Mouse (Mus musculus): ENCODE measurements at regions not wholly inside any gene's neighbourhood (a gene's known extent, or its start where the extent isn't known, plus 50 kb on each side); places are given as distances from the start of the nearest gene placed in this dataset.

DNA sequence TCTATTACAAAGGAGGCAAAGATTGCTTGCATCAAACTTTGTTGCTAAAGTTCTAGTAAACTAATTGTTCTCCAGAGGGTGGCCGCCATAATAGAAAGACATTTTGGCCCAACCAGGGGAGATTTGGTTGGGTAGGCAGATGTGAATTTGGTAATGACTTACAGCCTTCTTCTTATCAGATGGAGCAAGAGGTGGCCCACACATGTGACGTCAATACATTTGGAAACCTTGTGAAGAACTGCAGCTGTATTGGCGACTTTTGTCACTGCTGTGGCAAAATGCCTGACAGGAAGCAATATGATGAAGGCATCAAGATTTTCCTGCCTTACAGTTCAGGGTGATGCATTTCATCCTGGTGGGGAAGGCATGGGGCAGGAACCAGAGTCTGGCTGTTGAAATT, 116.5 kb upstream of the Tgfbr2 start:
- no peak overlapping the region for H3K4me2 ChIP-seq
- H3K36me3 ChIP-seq = no peaks in the 10 kb centered on the region
- ATAC-seq (ENCODE audit: low FRiP score) = no peak
- no peak overlapping the region for H3K9ac ChIP-seq (replicated peaks)
- no peaks in the 10 kb centered on the region for H3K27me3 ChIP-seq (replicated peaks)
- 92% methylated on average over 3 of the region's 3 CpGs for WGBS
- no peaks in the 10 kb centered on the region for H3K9me3 ChIP-seq (replicated peaks)
- no peaks in the 10 kb centered on the region for H3K4me1 ChIP-seq
- H3K4me3 ChIP-seq (replicated peaks) = no peak overlapping the region
- H3K27ac ChIP-seq (replicated peaks) = no peak overlapping the region

DNA sequence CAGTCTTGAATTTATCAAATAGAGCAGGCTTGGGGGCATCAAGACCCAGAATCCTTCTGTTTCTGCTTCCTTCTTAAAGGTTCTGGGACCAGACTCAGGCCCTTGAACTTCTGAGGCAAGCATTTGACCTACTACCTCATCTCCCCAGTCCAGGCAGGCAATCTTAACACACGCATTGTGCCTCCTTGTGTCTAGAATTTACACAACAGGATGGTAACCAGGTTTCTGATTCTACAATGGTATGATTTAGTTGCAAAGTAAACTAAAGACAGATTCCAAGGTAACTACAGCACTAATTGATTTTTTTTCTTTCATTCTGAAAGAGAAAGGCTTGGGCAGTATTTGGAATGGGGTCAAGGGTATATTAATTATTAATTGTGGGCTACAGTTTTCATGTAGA, 115.7 kb upstream of the Tgfbr2 start:
- Histone ChIP-seq H3K27me3 (replicated peaks) (no peaks in the 10 kb centered on the region), H3K4me3 (replicated peaks) (no peak overlapping the region), H3K27ac (replicated peaks) (no peak overlapping the region), H3K4me1 (no peaks in the 10 kb centered on the region), H3K36me3 (no peaks in the 10 kb centered on the region), H3K9me3 (replicated peaks) (no peaks in the 10 kb centered on the region), H3K4me2 (no peak overlapping the region), H3K9ac (replicated peaks) (no peak overlapping the region)
- 91% methylated on average over 1 of the region's 1 CpGs for WGBS
- ATAC-seq (ENCODE audit: low FRiP score) = no peak

DNA sequence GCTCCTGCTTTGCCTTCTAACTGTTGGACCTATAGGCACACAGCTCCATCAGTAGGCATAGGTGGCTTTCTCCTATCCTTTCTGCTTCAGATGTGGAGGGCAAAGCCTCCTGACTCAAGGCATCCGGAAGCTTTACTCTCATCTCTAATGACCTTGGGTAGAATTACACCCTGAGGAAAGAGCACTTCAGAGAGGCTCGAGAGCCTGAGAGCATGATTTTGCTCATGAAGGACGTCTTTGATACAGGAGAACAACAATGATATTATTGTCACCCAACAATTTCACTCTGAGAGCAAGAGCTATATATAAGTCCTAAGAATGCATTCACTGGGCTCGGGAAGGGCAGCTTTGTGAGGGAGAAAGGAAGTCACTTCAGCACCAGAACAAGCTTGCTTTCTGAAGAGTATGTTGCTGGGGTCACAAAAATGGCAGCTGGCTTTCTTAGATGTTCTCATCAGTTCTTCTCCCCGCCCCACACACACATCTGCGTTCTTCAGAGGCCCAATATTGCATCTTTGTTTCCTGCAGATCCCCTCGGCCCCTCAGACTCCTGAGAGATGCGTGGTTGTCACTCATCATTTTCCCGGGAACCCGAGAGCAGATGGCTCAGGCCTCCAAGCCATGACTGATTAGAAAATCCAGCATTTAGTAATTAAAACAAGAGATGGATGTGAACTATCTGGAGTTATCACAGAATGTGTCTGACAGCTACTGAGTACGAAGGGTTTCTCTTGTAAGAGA, 110.7 kb upstream of the Tgfbr2 start:
- Histone ChIP-seq H3K36me3 (no peaks in the 10 kb centered on the region), H3K4me1 (no peaks in the 10 kb centered on the region), H3K9ac (replicated peaks) (no peak overlapping the region), H3K4me3 (replicated peaks) (no peak overlapping the region), H3K27me3 (replicated peaks) (no peaks in the 10 kb centered on the region), H3K4me2 (no peak overlapping the region), H3K9me3 (replicated peaks) (no peaks in the 10 kb centered on the region), H3K27ac (replicated peaks) (no peak overlapping the region)
- WGBS = 62% methylated on average over 11 of the region's 11 CpGs
- no peak for ATAC-seq (ENCODE audit: low FRiP score)

- Histone ChIP-seq H3K4me1 (no peaks in the 10 kb centered on the region), H3K27ac (replicated peaks) (no peak overlapping the region), H3K36me3 (no peaks in the 10 kb centered on the region), H3K4me3 (replicated peaks) (no peak overlapping the region), H3K9ac (replicated peaks) (no peak overlapping the region), H3K9me3 (replicated peaks) (no peaks in the 10 kb centered on the region), H3K4me2 (no peak overlapping the region), H3K27me3 (replicated peaks) (no peaks in the 10 kb centered on the region)
- WGBS = 94% methylated on average over 1 of the region's 1 CpGs
- no peak for ATAC-seq (ENCODE audit: low FRiP score)
These were observed 108.8 kb upstream of the Tgfbr2 start for GRCm38 (mm10) chr9:116283790-116284526.

DNA sequence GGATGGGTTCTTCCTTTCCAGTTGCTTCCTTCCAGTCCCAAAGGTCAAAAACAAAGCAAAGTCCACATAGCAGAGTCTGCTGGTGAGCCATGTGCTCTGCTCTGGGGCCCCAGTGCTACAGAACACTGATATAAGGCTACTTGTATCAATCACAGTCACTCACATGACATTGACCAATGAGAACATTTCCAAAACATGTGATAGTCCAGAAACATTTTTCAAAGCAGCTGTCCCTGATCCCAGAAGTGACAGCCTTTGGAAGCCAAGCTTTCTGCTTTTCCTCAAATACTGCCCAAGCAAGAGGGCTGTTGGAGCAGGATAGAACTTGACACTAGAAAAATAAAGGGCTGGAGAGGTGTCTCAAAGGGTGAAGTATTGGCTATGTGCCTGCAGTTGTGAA, 106.5 kb upstream of the Tgfbr2 start:
- Histone ChIP-seq H3K9me3 (replicated peaks) (no peaks in the 10 kb centered on the region), H3K36me3 (no peaks in the 10 kb centered on the region), H3K27me3 (replicated peaks) (no peaks in the 10 kb centered on the region), H3K27ac (replicated peaks) (no peak overlapping the region), H3K4me2 (no peak overlapping the region), H3K4me3 (replicated peaks) (no peak overlapping the region), H3K9ac (replicated peaks) (no peak overlapping the region), H3K4me1 (no peaks in the 10 kb centered on the region)
- no peak for ATAC-seq (ENCODE audit: low FRiP score)

GRCm38 (mm10) chr9:116280146-116280545, 105.0 kb upstream of the Tgfbr2 start:
- ATAC-seq (ENCODE audit: low FRiP score) = no peak
- Histone ChIP-seq H3K4me3 (replicated peaks) (no peak overlapping the region), H3K4me1 (no peaks in the 10 kb centered on the region), H3K27me3 (replicated peaks) (no peaks in the 10 kb centered on the region), H3K9me3 (replicated peaks) (no peaks in the 10 kb centered on the region), H3K9ac (replicated peaks) (no peak overlapping the region), H3K36me3 (no peaks in the 10 kb centered on the region), H3K4me2 (no peak overlapping the region), H3K27ac (replicated peaks) (no peak overlapping the region)
- 90% methylated on average over 5 of the region's 5 CpGs for WGBS

GRCm38 (mm10) chr9:116278862-116279261, 103.7 kb upstream of the Tgfbr2 start:
- no peak for ATAC-seq (ENCODE audit: low FRiP score)
- Histone ChIP-seq H3K9ac (replicated peaks) (no peak overlapping the region), H3K4me1 (no peaks in the 10 kb centered on the region; the same call in 1 of the 2 replicates), H3K4me2 (no peak overlapping the region), H3K27ac (replicated peaks) (no peak overlapping the region), H3K27me3 (replicated peaks) (no peaks in the 10 kb centered on the region), H3K9me3 (replicated peaks) (no peaks in the 10 kb centered on the region), H3K36me3 (no peaks in the 10 kb centered on the region), H3K4me3 (replicated peaks) (no peak overlapping the region)
- 92% methylated on average over 8 of the region's 8 CpGs for WGBS

DNA sequence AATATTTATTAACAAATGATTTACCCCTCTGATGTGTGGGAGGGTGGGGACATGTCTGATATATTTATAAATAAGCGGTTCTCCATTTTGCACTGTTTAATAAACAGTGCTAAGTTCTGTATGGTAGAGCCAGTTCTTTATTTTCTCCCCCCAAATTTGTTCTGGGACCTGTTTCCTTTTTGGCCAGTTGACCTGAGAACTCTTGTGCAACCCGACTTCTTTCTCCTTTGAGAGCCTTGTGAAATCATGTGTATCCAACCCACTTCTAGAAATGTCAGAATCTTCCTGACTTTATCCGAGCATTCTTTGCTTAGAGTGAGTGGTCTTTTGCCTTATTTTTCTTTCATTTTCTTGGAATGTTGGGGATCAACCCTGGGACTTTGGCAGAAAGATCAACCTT, 102.6 kb upstream of the Tgfbr2 start:
- Histone ChIP-seq H3K9ac (replicated peaks) (no peak overlapping the region), H3K9me3 (replicated peaks) (no peaks in the 10 kb centered on the region), H3K27ac (replicated peaks) (no peak overlapping the region), H3K4me1 (peaks cover 5% of the 10 kb centered on the region), H3K4me3 (replicated peaks) (no peak overlapping the region), H3K27me3 (replicated peaks) (no peaks in the 10 kb centered on the region), H3K4me2 (no peak overlapping the region), H3K36me3 (no peaks in the 10 kb centered on the region)
- WGBS = 92% methylated on average over 3 of the region's 3 CpGs
- no peak for ATAC-seq (ENCODE audit: low FRiP score)

GRCm38 (mm10) chr9:116276141-116276540, 101.0 kb upstream of the Tgfbr2 start:
- ATAC-seq (ENCODE audit: low FRiP score) = no peak
- WGBS = 74% methylated on average over 2 of the region's 2 CpGs
- H3K36me3 ChIP-seq = no peaks in the 10 kb centered on the region
- no peaks in the 10 kb centered on the region for H3K27me3 ChIP-seq (replicated peaks)
- H3K4me3 ChIP-seq (replicated peaks) = no peak overlapping the region
- no peak overlapping the region for H3K9ac ChIP-seq (replicated peaks)
- H3K27ac ChIP-seq (replicated peaks) = no peak overlapping the region
- no peaks in the 10 kb centered on the region for H3K9me3 ChIP-seq (replicated peaks)
- peaks cover 8% of the 10 kb centered on the region for H3K4me1 ChIP-seq
- H3K4me2 ChIP-seq = no peak overlapping the region

DNA sequence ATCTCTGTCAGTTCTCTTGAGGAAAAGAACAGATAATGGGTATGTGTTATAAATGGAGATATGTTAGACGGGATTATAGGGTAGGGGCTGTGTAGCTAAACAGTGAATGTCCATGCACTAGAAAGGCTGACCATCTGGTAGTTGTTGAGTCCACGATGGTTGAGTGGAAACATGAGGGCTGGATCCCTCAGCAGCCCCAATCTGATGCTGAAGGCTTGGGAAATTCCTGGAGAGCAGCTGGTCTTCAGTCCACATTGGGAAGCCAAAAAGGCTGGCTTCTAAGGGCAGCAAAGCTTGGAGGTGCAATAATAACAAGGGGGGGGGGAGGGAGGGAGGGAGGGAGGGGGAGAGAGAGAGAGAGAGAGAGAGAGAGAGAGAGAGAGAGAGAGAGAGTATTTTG, 97.3 kb upstream of the Tgfbr2 start:
- WGBS = 78% methylated on average over 2 of the region's 2 CpGs
- H3K27me3 ChIP-seq (replicated peaks) = no peaks in the 10 kb centered on the region
- no peak overlapping the region for H3K4me3 ChIP-seq (replicated peaks)
- H3K4me2 ChIP-seq = no peak overlapping the region
- no peaks in the 10 kb centered on the region for H3K9me3 ChIP-seq (replicated peaks)
- H3K36me3 ChIP-seq = no peaks in the 10 kb centered on the region
- H3K27ac ChIP-seq (replicated peaks) = 0 out of 2 replicates have a peak overlapping the region, but pooled peaks have one; percentile 15
- peaks cover 8% of the 10 kb centered on the region for H3K4me1 ChIP-seq
- ATAC-seq (ENCODE audit: low FRiP score) = no peak
- H3K9ac ChIP-seq (replicated peaks) = no peak overlapping the region

DNA sequence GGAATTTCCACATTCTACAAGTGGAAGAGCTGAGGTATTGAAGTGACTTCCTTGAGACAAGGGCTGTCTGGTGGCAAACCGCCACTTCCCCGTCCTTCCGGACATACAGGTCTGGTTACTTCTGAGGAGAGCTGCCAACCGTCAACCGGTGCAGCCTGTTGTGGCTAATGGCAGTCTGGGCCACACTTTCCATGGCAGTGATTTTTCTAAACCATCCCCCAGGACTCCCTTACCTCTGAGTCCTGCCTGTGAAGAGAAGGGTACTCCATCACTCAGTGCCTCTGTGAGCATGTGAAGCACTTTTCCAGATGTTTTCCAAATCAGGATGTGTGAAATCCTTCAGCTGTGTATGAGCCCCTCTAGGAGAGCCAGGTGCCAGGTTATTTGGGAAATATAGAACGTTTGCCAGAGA, 95.3 kb upstream of the Tgfbr2 start:
- Histone ChIP-seq H3K9me3 (replicated peaks) (no peaks in the 10 kb centered on the region), H3K27ac (replicated peaks) (no peak overlapping the region), H3K4me2 (no peak overlapping the region), H3K27me3 (replicated peaks) (no peaks in the 10 kb centered on the region), H3K4me1 (peaks cover 8% of the 10 kb centered on the region), H3K36me3 (no peaks in the 10 kb centered on the region), H3K4me3 (replicated peaks) (no peak overlapping the region), H3K9ac (replicated peaks) (no peak overlapping the region)
- WGBS = 84% methylated on average over 6 of the region's 6 CpGs
- ATAC-seq (ENCODE audit: low FRiP score) = no peak

DNA sequence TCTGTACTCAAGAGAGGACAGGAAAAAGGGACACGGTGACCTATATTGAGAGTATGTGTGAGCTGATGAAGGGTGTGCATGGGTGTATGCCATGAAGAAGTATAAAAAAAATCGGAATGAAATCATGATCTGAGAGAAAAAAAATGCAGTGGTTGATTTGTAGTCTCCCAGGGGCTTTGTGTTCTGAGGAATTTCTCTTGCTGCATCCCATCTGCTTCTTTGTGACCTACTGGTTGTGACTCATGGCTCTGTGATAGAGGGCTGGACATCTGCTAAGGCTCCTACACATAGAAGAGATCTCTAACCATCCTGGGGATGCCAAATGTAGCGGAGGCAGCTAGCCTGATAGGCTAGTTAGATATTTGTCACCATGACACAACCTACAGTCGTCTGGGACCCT, 92.3 kb upstream of the Tgfbr2 start:
- no peak overlapping the region for H3K27ac ChIP-seq (replicated peaks)
- 87% methylated on average over 4 of the region's 4 CpGs for WGBS
- H3K9me3 ChIP-seq (replicated peaks) = no peaks in the 10 kb centered on the region
- H3K4me3 ChIP-seq (replicated peaks) = no peak overlapping the region
- H3K9ac ChIP-seq (replicated peaks) = no peak overlapping the region
- H3K27me3 ChIP-seq (replicated peaks) = no peaks in the 10 kb centered on the region
- 0 out of 2 replicates have a peak, but pooled peaks cover 2% of the 10 kb centered on the region for H3K4me1 ChIP-seq
- ATAC-seq (ENCODE audit: low FRiP score) = no peak
- no peak overlapping the region for H3K4me2 ChIP-seq
- H3K36me3 ChIP-seq = no peaks in the 10 kb centered on the region
